29 mouse cellular contexts compared by ENCODE assay signal in genomic region chr19:4060044-4060898, GRCm38 (mm10). TPM values are rescaled to one million over a fixed set of nuclear protein-coding genes. Genes with fewer than 3 reads are reported as not detected.
DNase-seq lines count a peak whose midpoint lies in the region; ATAC-seq and TF ChIP-seq lines count a peak whose summit lies in the region.
"Not testable (repeated sequence)": the region's sequence is repeated elsewhere in the genome, so short reads cannot be mapped to it uniquely, and the experiment has no call there.
"Had no signal": no experiment of that assay in that cellular context is flagged by ENCODE, and none has a peak within 500 bp of the region (broad histone marks: within the 10 kb centered on the region; RNA-seq: fewer than 3 reads in every experiment).

No protein-coding gene starts in this region.

- H3K4me1 ChIP-seq in liver, adult 2 months (ENCODE audit: control insufficient read depth, insufficient read depth, low read length) = peaks cover 25% of the 10 kb centered on the region
- peaks cover 62% of the 10 kb centered on the region for H3K4me1 ChIP-seq in liver, embryonic 13.5 days (replicated peaks)
- peaks cover 37% of the 10 kb centered on the region for H3K4me1 ChIP-seq in liver, embryonic 16.5 days (ENCODE audit: control insufficient read depth, low read depth, low read length)
- H3K4me1 ChIP-seq in thymus, adult 2 months (replicated peaks; ENCODE audit: control insufficient read depth, insufficient read depth, low read length) = peaks cover 27% of the 10 kb centered on the region

- ATAC-seq in liver, embryonic 13.5 days (ENCODE audit: low read depth); liver, embryonic 16.5 days (ENCODE audit: low read depth): not testable (repeated sequence)

- H3K79me2 ChIP-seq in liver, adult 2 months (ENCODE audit: control insufficient read depth, insufficient read depth, low read length) = not testable (repeated sequence)

- WGBS in liver, adult 2 months = 23% methylated on average over 8 of the region's 8 CpGs
- 80% methylated on average over 8 of the region's 8 CpGs for WGBS in liver, embryonic 13.5 days (ENCODE audit: insufficient replicate concordance)
- 83% methylated on average over 8 of the region's 8 CpGs for WGBS in liver, embryonic 16.5 days (ENCODE audit: insufficient replicate concordance)
- 90% methylated on average over 8 of the region's 8 CpGs for WGBS in thymus, adult 2 months

- not testable (repeated sequence) for H3K9me3 ChIP-seq in liver, embryonic 13.5 days (replicated peaks); liver, embryonic 16.5 days (replicated peaks; ENCODE audit: control insufficient read depth, low read length)

- peak; percentile 62 for TF ChIP-seq CTCF in liver, adult 2 months (IDR thresholded peaks at IDR 0.05; ENCODE audit: low read depth, low read length)
- TF ChIP-seq CTCF in thymus, adult 2 months (IDR thresholded peaks at IDR 0.05; ENCODE audit: borderline replicate concordance, control insufficient read depth, extremely low read depth, insufficient read depth, low read length, poor library complexity) = not testable (repeated sequence)

- H3K4me2 ChIP-seq in liver, embryonic 13.5 days = peak overlapping the region; percentile 68; the same call in 1 of the 2 replicates
- not testable (repeated sequence) for H3K4me2 ChIP-seq in liver, embryonic 16.5 days (ENCODE audit: low read depth, low read length)

- peak overlapping the region; percentile 52 for H3K27ac ChIP-seq in liver, adult 2 months (replicated peaks; ENCODE audit: insufficient read depth, low read depth, low read length)
- H3K27ac ChIP-seq in liver, embryonic 13.5 days = peak overlapping the region; percentile 84
- H3K27ac ChIP-seq in liver, embryonic 16.5 days (ENCODE audit: low read length) = peak overlapping the region; percentile 85
- peak overlapping the region; percentile 55; the same call in 1 of the 2 replicates for H3K27ac ChIP-seq in thymus, adult 2 months (ENCODE audit: control insufficient read depth, insufficient read depth, low read length)

- peak; percentile 70 for DNase-seq in CD4-positive helper T cell, adult 2 months (ENCODE audit: low read depth, low spot score)
- peak; percentile 3 for DNase-seq in cerebellum, adult 11-12 months
- peak; percentile 58 for DNase-seq in induced T-regulatory cell, adult 2 months (ENCODE audit: low read depth)
- peak; percentile 90 for DNase-seq in liver, adult 2 months (ENCODE audit: extremely low read depth, low read depth, low spot score)
- DNase-seq in liver, embryonic 13.5 days; thymus, adult 2 months: not testable (repeated sequence)
- DNase-seq in naive thymus-derived CD4-positive, alpha-beta T cell, adult 2 months (ENCODE audit: low read depth) = peak; percentile 70

- not testable (repeated sequence) for H3K9ac ChIP-seq in liver, adult 2 months (ENCODE audit: low read depth, low read length); liver, embryonic 13.5 days; liver, embryonic 16.5 days (ENCODE audit: low read depth, low read length)

- not testable (repeated sequence) for H3K27me3 ChIP-seq in liver, adult 2 months (ENCODE audit: control insufficient read depth, insufficient read depth, low read length); liver, embryonic 13.5 days; liver, embryonic 16.5 days (ENCODE audit: control insufficient read depth, insufficient read depth, low read depth, low read length); thymus, adult 2 months (ENCODE audit: control insufficient read depth, insufficient read depth, low read length)

- peak; percentile 73 for TF ChIP-seq POLR2A in liver, adult 2 months (IDR thresholded peaks at IDR 0.05; ENCODE audit: extremely low read depth, insufficient read depth, low read length)
- not testable (repeated sequence) for TF ChIP-seq POLR2A in thymus, adult 2 months (IDR thresholded peaks at IDR 0.05; ENCODE audit: control insufficient read depth, extremely low read depth, insufficient read depth, low read length, poor library complexity)

- not testable (repeated sequence) for H3K36me3 ChIP-seq in liver, adult 2 months (ENCODE audit: control insufficient read depth, insufficient read depth, low read length); liver, embryonic 13.5 days; liver, embryonic 16.5 days (ENCODE audit: control insufficient read depth, insufficient read depth); thymus, adult 2 months (ENCODE audit: control insufficient read depth, insufficient read depth, low read length)

- H3K4me3 ChIP-seq in liver, adult 2 months (ENCODE audit: insufficient read depth, low read depth, low read length); liver, embryonic 13.5 days (replicated peaks); liver, embryonic 16.5 days (ENCODE audit: low read depth, low read length); thymus, adult 2 months (ENCODE audit: control insufficient read depth, insufficient read depth, low read length): not testable (repeated sequence)

RNA-seq across cellular contexts. Expression of gene Gstp3, which starts 0.9 kb away (rescaled TPM):
- total RNA-seq in liver, adult 2 months (2014; rRNA removed) = 21.5 and 28.1 TPM in 2 replicates
- polyA plus RNA-seq in liver, adult 2 months (2012; rRNA removed) = 54.3 and 66.1 TPM in 2 replicates
- 28.0 and 28.3 TPM in 2 replicates for polyA plus RNA-seq in liver, embryonic 13.5 days (2015; fragmentation: Nextera tagmentation; extraction: Ambion mirVana)
- polyA plus RNA-seq in liver, embryonic 16.5 days (2015; fragmentation: Nextera tagmentation; extraction: Ambion mirVana) = 95.4 and 105 TPM in 2 replicates
- 23.6 and 26.4 TPM in 2 replicates for polyA plus RNA-seq in thymus, adult 2 months (2012; rRNA removed)
- total RNA-seq: gastrocnemius, adult 8-10 months; gastrocnemius, postnatal 25 days; heart, adult 2 months; heart, postnatal 25 days; MEL had no signal
- polyA plus RNA-seq: cortical plate, adult 2 months; embryonic facial prominence, embryonic 10.5 days; forebrain, embryonic 12.5 days; forebrain, embryonic 15.5 days; heart, embryonic 14.5 days; heart, postnatal 0 days; hindbrain, embryonic 12.5 days; hindbrain, embryonic 15.5 days had no signal

RNA-seq across cellular contexts. Expression of gene Gstp2, which starts 14.4 kb away (rescaled TPM):
- total RNA-seq in liver, adult 2 months (2014; rRNA removed) = 4.1 and 7.9 TPM in 2 replicates
- polyA plus RNA-seq in liver, adult 2 months (2012; rRNA removed) = 4.4 and 9.2 TPM in 2 replicates
- 7.7 and 11.2 TPM in 2 replicates for polyA plus RNA-seq in liver, embryonic 13.5 days (2015; fragmentation: Nextera tagmentation; extraction: Ambion mirVana)
- polyA plus RNA-seq in liver, embryonic 16.5 days (2015; fragmentation: Nextera tagmentation; extraction: Ambion mirVana) = 6.1 and 17.4 TPM in 2 replicates
- polyA plus RNA-seq in thymus, adult 2 months (2012; rRNA removed) = 26.9 and 48.8 TPM in 2 replicates
- total RNA-seq: hematopoietic stem cell, adult 5-6 weeks had no signal
- polyA plus RNA-seq: erythroblast, embryonic 14.5 days had no signal

RNA-seq across cellular contexts. Expression of gene Cabp2, which starts 21.1 kb away (rescaled TPM):
- 0.13 and 0.37 TPM in 2 replicates for total RNA-seq in liver, adult 2 months (2014; rRNA removed)
- polyA plus RNA-seq in liver, adult 2 months (2012; rRNA removed) = 0.27 and 0.70 TPM in 2 replicates
- polyA plus RNA-seq in liver, embryonic 13.5 days (2015; fragmentation: Nextera tagmentation; extraction: Ambion mirVana) = 0.43 and 0.67 TPM in 2 replicates
- 0.25 and 0.32 TPM in 2 replicates for polyA plus RNA-seq in liver, embryonic 16.5 days (2015; fragmentation: Nextera tagmentation; extraction: Ambion mirVana)
- 0.42 TPM in 1 of 2 replicates, not detected in the other for polyA plus RNA-seq in thymus, adult 2 months (2012; rRNA removed)
- total RNA-seq: adrenal gland, adult 2 months; adrenal gland, postnatal 14 days; gastrocnemius, adult 8-10 months; gastrocnemius, postnatal 25 days; heart, adult 2 months; heart, postnatal 25 days; hematopoietic stem cell, adult 5-6 weeks; MEL had no signal
- polyA plus RNA-seq: adrenal gland, adult 2 months; C2C12; cortical plate, adult 2 months; embryonic facial prominence, embryonic 10.5 days; embryonic facial prominence, embryonic 13.5 days; erythroblast, embryonic 14.5 days; forebrain, embryonic 12.5 days; forebrain, embryonic 15.5 days; gonadal fat pad, adult 2 months; heart, adult 2 months; heart, embryonic 11.5 days; heart, embryonic 14.5 days; heart, postnatal 0 days; hindbrain, embryonic 12.5 days; hindbrain, embryonic 15.5 days had no signal

RNA-seq across cellular contexts. Expression of gene Gstp1, which starts 22.5 kb away (rescaled TPM):
- total RNA-seq in liver, adult 2 months (2014; rRNA removed) = 456 and 810 TPM in 2 replicates
- polyA plus RNA-seq in liver, adult 2 months (2012; rRNA removed) = 965 and 1,374 TPM in 2 replicates
- 629 and 652 TPM in 2 replicates for polyA plus RNA-seq in liver, embryonic 13.5 days (2015; fragmentation: Nextera tagmentation; extraction: Ambion mirVana)
- polyA plus RNA-seq in liver, embryonic 16.5 days (2015; fragmentation: Nextera tagmentation; extraction: Ambion mirVana) = 796 and 823 TPM in 2 replicates
- polyA plus RNA-seq in thymus, adult 2 months (2012; rRNA removed) = 317 and 318 TPM in 2 replicates

RNA-seq across cellular contexts. Expression of gene Cdk2ap2, which starts 36.7 kb away (rescaled TPM):
- 33.9 and 44.0 TPM in 2 replicates for total RNA-seq in liver, adult 2 months (2014; rRNA removed)
- 185 and 198 TPM in 2 replicates for polyA plus RNA-seq in liver, adult 2 months (2012; rRNA removed)
- 94.3 and 94.7 TPM in 2 replicates for polyA plus RNA-seq in liver, embryonic 13.5 days (2015; fragmentation: Nextera tagmentation; extraction: Ambion mirVana)
- 112 and 117 TPM in 2 replicates for polyA plus RNA-seq in liver, embryonic 16.5 days (2015; fragmentation: Nextera tagmentation; extraction: Ambion mirVana)
- 274 and 296 TPM in 2 replicates for polyA plus RNA-seq in thymus, adult 2 months (2012; rRNA removed)
